Mouse (Mus musculus): Measurements from ENCODE around the gene Ttll10. TPM values are rescaled to one million over a fixed set of nuclear protein-coding genes. Genes with fewer than 3 reads are reported as not detected.

Gene Ttll10
- polyA plus RNA-seq (2014; fragmentation: Nextera tagmentation; extraction: Ambion mirVana), result 2.7 and 3.5 TPM in 2 replicates

DNA sequence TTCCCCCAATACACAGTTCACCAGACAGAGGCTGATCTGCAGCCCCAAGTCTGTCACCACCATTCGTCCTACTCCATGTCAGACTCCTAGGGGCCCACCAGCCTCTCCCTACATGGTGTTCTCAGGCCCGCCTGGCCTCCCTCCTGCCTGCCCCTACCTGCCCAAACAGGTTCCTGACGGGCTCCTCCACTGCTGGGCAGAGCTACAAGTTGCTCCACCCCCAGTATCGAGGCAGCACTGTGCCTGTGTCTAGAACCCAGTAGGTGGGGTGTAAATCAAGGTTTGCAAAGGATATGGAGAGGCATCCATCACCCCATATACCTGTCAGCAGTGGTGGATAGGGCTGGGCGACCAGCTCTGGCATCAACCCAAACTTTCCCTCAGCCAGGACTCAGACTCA is at the start of gene Ttll10:
Gene Ttll10, minus strand, starts transcription at position 154 of the 400 bp plus-strand sequence.
- no peaks in the 10 kb centered on the region for H3K9me3 ChIP-seq (ENCODE audit: control insufficient read depth, low read length)
- H3K27ac ChIP-seq (ENCODE audit: low read depth), result peak within 1 kb of the TSS; percentile 85
- H3K27me3 ChIP-seq (replicated peaks; ENCODE audit: control insufficient read depth, insufficient read depth, low read length), result no peaks in the 10 kb centered on the region
- DNase-seq (ENCODE audit: low spot score) (no peak), ATAC-seq (replicated peaks; ENCODE audit: low FRiP score, low TSS enrichment, low read depth) (peak; percentile 63)
- H3K4me3 ChIP-seq (ENCODE audit: low read depth, low read length), result peak within 1 kb of the TSS; percentile 36
- no peaks in the 10 kb centered on the region for H3K4me1 ChIP-seq (replicated peaks; ENCODE audit: control insufficient read depth, insufficient read depth, low read length)
- peak within 1 kb of the TSS; percentile 50 for H3K9ac ChIP-seq (ENCODE audit: low read length)
- no peaks in the 10 kb centered on the region for H3K36me3 ChIP-seq (ENCODE audit: control insufficient read depth, insufficient read depth, low read length)
- WGBS, result 20% methylated on average over 5 of the region's 5 CpGs
- peak within 1 kb of the TSS; percentile 44 for H3K4me2 ChIP-seq (ENCODE audit: low read length)

DNA sequence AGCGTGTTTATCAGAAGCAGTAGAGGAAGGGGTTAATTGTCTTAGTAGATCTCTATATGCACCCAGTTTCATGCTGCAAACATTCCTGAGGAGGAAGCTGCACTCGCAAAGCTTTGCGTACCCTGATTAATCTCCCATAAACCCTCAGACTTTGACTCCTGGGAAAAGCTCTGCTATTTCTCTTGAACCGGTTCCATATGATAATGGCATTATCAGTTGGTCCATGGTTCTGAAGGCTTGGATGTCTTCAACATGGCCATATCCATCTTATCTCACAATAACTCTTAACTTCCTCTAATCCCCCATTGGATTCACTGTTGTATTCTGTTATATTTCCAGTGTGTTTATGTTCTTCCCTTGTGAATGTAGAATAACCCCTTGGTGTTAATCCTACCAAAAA is 44.1 kb upstream of the Ttll10 start:
- H3K9ac ChIP-seq (ENCODE audit: low read length), result no peak overlapping the region
- WGBS, result 64% methylated on average over 4 of the region's 4 CpGs

DNA sequence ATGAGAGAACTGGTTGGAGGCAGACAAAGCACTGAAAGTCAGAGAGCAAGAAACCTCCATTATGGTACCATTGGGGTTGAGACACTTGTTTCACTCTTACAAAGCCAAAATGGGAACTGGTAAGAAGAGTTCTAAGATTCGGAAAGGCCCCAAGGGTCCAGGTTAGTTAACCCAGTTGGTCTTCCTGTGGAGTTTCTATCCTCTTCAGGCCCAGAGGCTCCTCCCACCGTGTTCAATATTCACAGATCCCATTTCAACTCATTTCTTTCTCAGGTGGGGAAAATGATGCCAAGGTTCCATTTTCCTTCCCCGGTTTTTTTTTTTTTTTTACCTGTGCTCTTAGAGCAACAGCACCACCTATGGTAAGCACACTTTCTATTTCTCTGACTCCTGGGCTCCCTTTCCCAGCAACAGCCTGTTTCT is 42.3 kb upstream of the Ttll10 start:
- H3K4me1 ChIP-seq (replicated peaks; ENCODE audit: control insufficient read depth, insufficient read depth, low read length), result no peaks in the 10 kb centered on the region
- H3K9ac ChIP-seq (ENCODE audit: low read length), result no peak overlapping the region
- H3K4me3 ChIP-seq (ENCODE audit: low read depth, low read length), result no peak overlapping the region
- H3K36me3 ChIP-seq (ENCODE audit: control insufficient read depth, insufficient read depth, low read length), result no peaks in the 10 kb centered on the region
- 43% methylated on average over 3 of the region's 3 CpGs for WGBS
- ATAC-seq (replicated peaks; ENCODE audit: low FRiP score, low TSS enrichment, low read depth) (no peak), DNase-seq (ENCODE audit: low spot score) (peak; percentile 62)
- H3K4me2 ChIP-seq (ENCODE audit: low read length), result no peak overlapping the region
- H3K27me3 ChIP-seq (replicated peaks; ENCODE audit: control insufficient read depth, insufficient read depth, low read length), result no peaks in the 10 kb centered on the region
- H3K27ac ChIP-seq (ENCODE audit: low read depth), result no peak overlapping the region
- H3K9me3 ChIP-seq (ENCODE audit: control insufficient read depth, low read length), result no peaks in the 10 kb centered on the region

More for the DNA sequence above, 44.1 kb upstream of the Ttll10 start:
- no peak for ATAC-seq (replicated peaks; ENCODE audit: low FRiP score, low TSS enrichment, low read depth)
- H3K4me1 ChIP-seq (replicated peaks; ENCODE audit: control insufficient read depth, insufficient read depth, low read length), result no peaks in the 10 kb centered on the region
- H3K27ac ChIP-seq (ENCODE audit: low read depth), result no peak overlapping the region
- H3K9me3 ChIP-seq (ENCODE audit: control insufficient read depth, low read length), result no peaks in the 10 kb centered on the region
- no peak overlapping the region for H3K4me2 ChIP-seq (ENCODE audit: low read length)
- H3K27me3 ChIP-seq (replicated peaks; ENCODE audit: control insufficient read depth, insufficient read depth, low read length), result no peaks in the 10 kb centered on the region
- DNase-seq (ENCODE audit: low spot score), result no peak
- no peaks in the 10 kb centered on the region for H3K36me3 ChIP-seq (ENCODE audit: control insufficient read depth, insufficient read depth, low read length)
- no peak overlapping the region for H3K4me3 ChIP-seq (ENCODE audit: low read depth, low read length)

DNA sequence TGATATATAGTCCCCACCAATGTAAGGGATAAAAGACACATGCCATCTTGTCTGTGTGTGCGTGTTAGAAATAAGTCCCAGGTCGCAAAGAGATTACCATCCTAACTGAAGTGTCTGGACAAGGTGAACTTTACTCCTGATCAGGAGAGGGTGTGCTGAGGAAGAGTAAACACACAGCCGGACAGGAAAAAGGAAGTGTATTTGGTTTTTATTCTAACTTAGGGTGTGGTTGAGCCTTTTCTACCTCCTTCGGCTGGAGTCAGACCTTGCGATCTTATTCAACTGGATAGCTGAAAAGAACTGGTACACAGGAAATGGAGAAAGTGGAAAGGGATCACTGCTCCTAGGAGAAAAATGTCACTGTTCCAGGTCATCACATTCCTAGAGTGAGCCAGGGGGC is 41.3 kb upstream of the Ttll10 start:
- no peaks in the 10 kb centered on the region for H3K4me1 ChIP-seq (replicated peaks; ENCODE audit: control insufficient read depth, insufficient read depth, low read length)
- no peak overlapping the region for H3K4me3 ChIP-seq (ENCODE audit: low read depth, low read length)
- H3K9ac ChIP-seq (ENCODE audit: low read length), result no peak overlapping the region
- H3K4me2 ChIP-seq (ENCODE audit: low read length), result no peak overlapping the region
- 66% methylated on average over 5 of the region's 5 CpGs for whole genome bisulfite sequencing
- ATAC-seq (replicated peaks; ENCODE audit: low FRiP score, low TSS enrichment, low read depth) (peak; percentile 70), DNase-seq (ENCODE audit: low spot score) (no peak)
- H3K27me3 ChIP-seq (replicated peaks; ENCODE audit: control insufficient read depth, insufficient read depth, low read length), result no peaks in the 10 kb centered on the region
- no peaks in the 10 kb centered on the region for H3K9me3 ChIP-seq (ENCODE audit: control insufficient read depth, low read length)
- H3K27ac ChIP-seq (ENCODE audit: low read depth), result 0 out of 2 replicates have a peak overlapping the region, but pooled peaks have one; percentile 3
- no peaks in the 10 kb centered on the region for H3K36me3 ChIP-seq (ENCODE audit: control insufficient read depth, insufficient read depth, low read length)

DNA sequence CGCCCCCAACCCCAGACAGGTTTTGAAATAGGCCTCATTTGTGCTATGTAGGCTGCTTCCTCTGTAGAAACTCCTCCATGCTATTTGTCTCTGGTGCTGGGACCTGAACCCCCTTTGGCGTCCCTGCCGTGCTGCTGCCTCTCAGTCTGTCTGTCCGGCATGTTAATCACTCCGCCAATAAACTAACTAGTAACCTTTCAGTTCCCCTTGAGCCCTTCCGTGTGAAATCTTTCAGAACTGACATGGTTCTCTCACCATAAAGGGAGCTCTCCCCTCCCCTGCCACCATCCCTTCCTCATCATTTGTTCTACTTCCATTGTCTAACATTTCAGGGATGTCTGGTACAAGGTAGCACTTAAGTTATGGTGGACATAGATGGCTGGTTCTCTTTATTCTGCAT is 40.2 kb upstream of the Ttll10 start:
- H3K4me3 ChIP-seq (ENCODE audit: low read depth, low read length), result no peak overlapping the region
- ATAC-seq (replicated peaks; ENCODE audit: low FRiP score, low TSS enrichment, low read depth), result no peak
- no peaks in the 10 kb centered on the region for H3K9me3 ChIP-seq (ENCODE audit: control insufficient read depth, low read length)
- no peak overlapping the region for H3K4me2 ChIP-seq (ENCODE audit: low read length)
- no peak for DNase-seq (ENCODE audit: low spot score)
- H3K9ac ChIP-seq (ENCODE audit: low read length), result no peak overlapping the region
- 74% methylated on average over 6 of the region's 6 CpGs for WGBS
- no peaks in the 10 kb centered on the region for H3K36me3 ChIP-seq (ENCODE audit: control insufficient read depth, insufficient read depth, low read length)
- H3K27ac ChIP-seq (ENCODE audit: low read depth), result no peak overlapping the region
- no peaks in the 10 kb centered on the region for H3K27me3 ChIP-seq (replicated peaks; ENCODE audit: control insufficient read depth, insufficient read depth, low read length)
- no peaks in the 10 kb centered on the region for H3K4me1 ChIP-seq (replicated peaks; ENCODE audit: control insufficient read depth, insufficient read depth, low read length)

DNA sequence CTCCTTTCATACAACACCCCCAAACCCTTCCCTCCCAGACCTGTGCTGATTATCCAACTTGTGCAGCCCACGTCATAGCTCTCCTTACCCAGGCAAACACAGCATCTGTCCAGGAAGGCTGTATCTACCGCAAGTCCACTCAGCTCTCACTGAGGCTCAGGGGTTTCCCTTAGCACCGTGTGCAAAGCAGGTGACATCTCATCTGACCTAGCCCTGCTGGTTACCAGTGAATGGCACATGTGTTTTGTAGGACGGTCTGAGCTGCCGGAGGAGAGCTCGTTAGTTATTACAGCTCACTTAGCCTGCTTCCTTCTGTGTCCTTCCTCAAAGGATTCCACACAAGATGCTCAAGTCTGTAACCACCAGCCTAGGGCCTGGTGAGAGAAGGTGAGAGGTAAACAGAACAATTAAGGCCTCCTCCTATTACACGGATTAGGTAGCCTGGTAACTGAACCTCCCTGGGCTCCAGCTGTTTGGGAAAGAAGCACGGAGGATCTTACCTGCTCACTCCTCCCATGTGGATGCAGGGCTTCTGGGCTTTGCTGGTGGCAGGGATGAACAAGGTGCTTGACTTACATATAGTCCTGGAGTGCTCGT is 38.7 kb upstream of the Ttll10 start:
- H3K4me1 ChIP-seq (replicated peaks; ENCODE audit: control insufficient read depth, insufficient read depth, low read length), result no peaks in the 10 kb centered on the region
- H3K4me3 ChIP-seq (ENCODE audit: low read depth, low read length), result no peak overlapping the region
- no peak overlapping the region for H3K27ac ChIP-seq (ENCODE audit: low read depth)
- ATAC-seq (replicated peaks; ENCODE audit: low FRiP score, low TSS enrichment, low read depth) (no peak), DNase-seq (ENCODE audit: low spot score) (no peak)
- H3K27me3 ChIP-seq (replicated peaks; ENCODE audit: control insufficient read depth, insufficient read depth, low read length), result no peaks in the 10 kb centered on the region
- H3K9me3 ChIP-seq (ENCODE audit: control insufficient read depth, low read length), result no peaks in the 10 kb centered on the region
- WGBS, result 67% methylated on average over 9 of the region's 9 CpGs
- no peaks in the 10 kb centered on the region for H3K36me3 ChIP-seq (ENCODE audit: control insufficient read depth, insufficient read depth, low read length)
- H3K9ac ChIP-seq (ENCODE audit: low read length), result no peak overlapping the region
- no peak overlapping the region for H3K4me2 ChIP-seq (ENCODE audit: low read length)

DNA sequence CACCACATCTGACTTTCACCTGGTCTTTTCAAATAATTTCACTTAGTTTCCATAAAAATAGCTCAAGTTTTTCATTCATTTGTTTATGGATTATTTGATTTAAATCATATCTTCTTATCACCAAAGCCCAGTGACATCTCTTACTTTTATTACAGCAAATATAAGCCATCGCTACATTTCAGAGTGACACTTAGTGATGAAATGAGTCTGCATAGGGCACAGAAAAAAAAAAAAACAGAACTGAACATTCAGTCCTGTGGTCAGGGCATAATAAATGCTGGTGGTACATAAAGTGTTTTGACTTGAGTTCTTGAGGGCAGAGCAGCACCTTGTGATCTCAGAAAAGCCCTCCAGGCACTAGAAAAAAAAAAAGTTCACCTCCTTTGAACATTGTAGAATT is 37.0 kb upstream of the Ttll10 start:
- DNase-seq (ENCODE audit: low spot score) (no peak), ATAC-seq (replicated peaks; ENCODE audit: low FRiP score, low TSS enrichment, low read depth) (no peak)
- no peak overlapping the region for H3K9ac ChIP-seq (ENCODE audit: low read length)
- H3K9me3 ChIP-seq (ENCODE audit: control insufficient read depth, low read length), result no peaks in the 10 kb centered on the region
- WGBS, result 75% methylated on average over 1 of the region's 1 CpGs
- H3K27me3 ChIP-seq (replicated peaks; ENCODE audit: control insufficient read depth, insufficient read depth, low read length), result no peaks in the 10 kb centered on the region
- no peaks in the 10 kb centered on the region for H3K4me1 ChIP-seq (replicated peaks; ENCODE audit: control insufficient read depth, insufficient read depth, low read length)
- no peaks in the 10 kb centered on the region for H3K36me3 ChIP-seq (ENCODE audit: control insufficient read depth, insufficient read depth, low read length)
- H3K27ac ChIP-seq (ENCODE audit: low read depth), result no peak overlapping the region
- no peak overlapping the region for H3K4me2 ChIP-seq (ENCODE audit: low read length)
- no peak overlapping the region for H3K4me3 ChIP-seq (ENCODE audit: low read depth, low read length)

DNA sequence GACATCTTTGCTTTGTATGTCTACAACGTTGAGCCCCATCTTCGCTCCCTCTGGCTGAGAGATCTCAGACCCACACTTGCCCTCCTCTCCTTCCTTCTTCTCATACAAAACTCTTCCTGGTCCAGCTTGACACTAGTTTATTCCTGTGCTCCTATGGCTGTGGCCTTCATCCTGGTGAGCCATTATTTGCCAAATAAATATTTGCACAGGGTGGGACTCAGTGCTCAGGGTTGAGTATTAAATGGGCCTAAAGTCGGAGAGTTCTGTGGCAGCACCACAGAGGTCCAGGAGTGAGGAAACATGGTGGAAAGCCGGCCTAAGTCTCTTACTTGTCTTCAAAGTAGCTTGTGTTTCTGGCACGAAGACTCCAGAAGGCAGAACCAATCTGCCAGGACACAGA is 34.5 kb upstream of the Ttll10 start:
- no peak overlapping the region for H3K9ac ChIP-seq (ENCODE audit: low read length)
- H3K4me1 ChIP-seq (replicated peaks; ENCODE audit: control insufficient read depth, insufficient read depth, low read length), result no peaks in the 10 kb centered on the region
- H3K4me2 ChIP-seq (ENCODE audit: low read length), result no peak overlapping the region
- no peak overlapping the region for H3K27ac ChIP-seq (ENCODE audit: low read depth)
- no peaks in the 10 kb centered on the region for H3K9me3 ChIP-seq (ENCODE audit: control insufficient read depth, low read length)
- 76% methylated on average over 5 of the region's 5 CpGs for WGBS
- no peaks in the 10 kb centered on the region for H3K27me3 ChIP-seq (replicated peaks; ENCODE audit: control insufficient read depth, insufficient read depth, low read length)
- no peaks in the 10 kb centered on the region for H3K36me3 ChIP-seq (ENCODE audit: control insufficient read depth, insufficient read depth, low read length)
- DNase-seq (ENCODE audit: low spot score) (no peak), ATAC-seq (replicated peaks; ENCODE audit: low FRiP score, low TSS enrichment, low read depth) (peak; percentile 58; the same call in 1 of the 2 replicates)
- H3K4me3 ChIP-seq (ENCODE audit: low read depth, low read length), result no peak overlapping the region

DNA sequence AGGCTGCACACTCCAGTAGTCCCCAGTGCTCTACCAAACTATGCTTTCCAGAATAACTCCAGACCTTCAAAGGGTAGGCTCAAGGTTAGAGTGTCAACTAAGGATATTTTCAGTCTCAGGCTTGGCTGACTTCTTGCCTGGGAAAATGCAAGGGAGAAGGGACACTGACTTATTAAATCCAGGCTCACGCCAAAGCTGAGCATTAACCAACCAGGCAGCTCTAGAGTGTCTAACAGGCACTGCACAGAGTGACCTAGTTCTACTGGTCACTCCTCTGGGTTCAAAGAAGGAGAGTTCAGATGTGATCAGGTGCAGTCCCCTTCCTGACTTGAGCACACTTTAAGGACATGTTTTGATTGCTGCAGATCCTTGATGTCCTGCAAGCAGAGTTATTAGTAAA is 33.6 kb upstream of the Ttll10 start:
- H3K36me3 ChIP-seq (ENCODE audit: control insufficient read depth, insufficient read depth, low read length), result no peaks in the 10 kb centered on the region
- H3K9ac ChIP-seq (ENCODE audit: low read length), result no peak overlapping the region
- DNase-seq (ENCODE audit: low spot score) (no peak), ATAC-seq (replicated peaks; ENCODE audit: low FRiP score, low TSS enrichment, low read depth) (0 out of 2 replicates have a peak, but pooled peaks have one; percentile 32)
- 92% methylated on average over 1 of the region's 1 CpGs for WGBS
- H3K4me3 ChIP-seq (ENCODE audit: low read depth, low read length), result no peak overlapping the region
- no peak overlapping the region for H3K27ac ChIP-seq (ENCODE audit: low read depth)
- no peaks in the 10 kb centered on the region for H3K9me3 ChIP-seq (ENCODE audit: control insufficient read depth, low read length)
- H3K27me3 ChIP-seq (replicated peaks; ENCODE audit: control insufficient read depth, insufficient read depth, low read length), result no peaks in the 10 kb centered on the region
- no peak overlapping the region for H3K4me2 ChIP-seq (ENCODE audit: low read length)
- no peaks in the 10 kb centered on the region for H3K4me1 ChIP-seq (replicated peaks; ENCODE audit: control insufficient read depth, insufficient read depth, low read length)

Data from intestine, embryonic 14.5 days (tissue).